Mouse (Mus musculus) olfactory bulb, adult 2 months (tissue): ENCODE measurements around the gene Gm12184. TPM values are rescaled to one million over a fixed set of nuclear protein-coding genes. Genes with fewer than 3 reads are reported as not detected.

Experiments
- H3K27ac ChIP-seq: fragments of 200-500 bp; 2 replicates; pipeline ENCODE4 v1.5.1; 2012; ENCODE audit warnings: low read depth, low read length; ENCODE audit not compliant: insufficient read depth
- H3K4me1 ChIP-seq: fragments of 200-500 bp; 2 replicates; pipeline ENCODE4 v1.6.1; 2012; ENCODE audit warnings: low read length; ENCODE audit not compliant: control insufficient read depth, insufficient read depth
- H3K4me3 ChIP-seq: fragments of 200-500 bp; 2 replicates; pipeline ENCODE4 v1.5.1; 2012; ENCODE audit warnings: mild to moderate bottlenecking, low read depth, low read length, moderate library complexity; ENCODE audit not compliant: insufficient read depth
- CTCF ChIP-seq: fragments of 200-500 bp; IDR thresholded peaks from 2 replicates; pipeline ENCODE4 v1.5.1; 2012; ENCODE audit warnings: low read depth, mild to moderate bottlenecking, low read length, moderate library complexity; ENCODE audit not compliant: insufficient read depth
- POLR2A ChIP-seq: fragments of 200-500 bp; IDR thresholded peaks from 2 replicates; pipeline ENCODE4 v1.6.1; 2012; ENCODE audit warnings: mild to moderate bottlenecking, low read depth, low read length, moderate library complexity; ENCODE audit not compliant: insufficient read depth
- WGBS: fragments of 180-500 bp; shearing (Covaris S2); methylation state at CpG from one replicate; pipeline ENCODE4 v1.1.7; 2018; 5-methylcytosine and 5-hydroxymethylcytosine counted together
- polyA plus RNA-seq: library from polyadenylated mRNA; stranded (reverse); fragments of >200 nt; gene quantifications from 2 replicates; pipeline ENCODE4 v1.2.4, GENCODE M21; 2012; ENCODE audit warnings: low replicate concordance; ENCODE audit not compliant: missing spikeins, insufficient read depth, insufficient read length

The Gm12184 gene
- polyA plus RNA-seq, 1 experiment: not detected

GRCm38 (mm10) chr11:48818346-48818745 is 8.1 kb downstream of the Gm12184 start:
- no peak for TF ChIP-seq POLR2A
- TF ChIP-seq CTCF: no peak
- no peak overlapping the region for H3K27ac ChIP-seq

GRCm38 (mm10) chr11:48817794-48818193 is 8.7 kb downstream of the Gm12184 start:
- peak overlapping the region; percentile 96 for H3K4me3 ChIP-seq
- peaks cover 10% of the 10 kb centered on the region for H3K4me1 ChIP-seq
- WGBS: 3% methylated on average over 9 of the region's 9 CpGs
- TF ChIP-seq CTCF (no peak), POLR2A (no peak)
- no peak overlapping the region; the same call in 1 of the 2 replicates for H3K27ac ChIP-seq

More at GRCm38 (mm10) chr11:48818346-48818745, 8.1 kb downstream of the Gm12184 start:
- Histone ChIP-seq H3K4me3 (no peak overlapping the region), H3K4me1 (peaks cover 10% of the 10 kb centered on the region)
- under 1% methylated on average over 16 of the region's 16 CpGs for WGBS

DNA sequence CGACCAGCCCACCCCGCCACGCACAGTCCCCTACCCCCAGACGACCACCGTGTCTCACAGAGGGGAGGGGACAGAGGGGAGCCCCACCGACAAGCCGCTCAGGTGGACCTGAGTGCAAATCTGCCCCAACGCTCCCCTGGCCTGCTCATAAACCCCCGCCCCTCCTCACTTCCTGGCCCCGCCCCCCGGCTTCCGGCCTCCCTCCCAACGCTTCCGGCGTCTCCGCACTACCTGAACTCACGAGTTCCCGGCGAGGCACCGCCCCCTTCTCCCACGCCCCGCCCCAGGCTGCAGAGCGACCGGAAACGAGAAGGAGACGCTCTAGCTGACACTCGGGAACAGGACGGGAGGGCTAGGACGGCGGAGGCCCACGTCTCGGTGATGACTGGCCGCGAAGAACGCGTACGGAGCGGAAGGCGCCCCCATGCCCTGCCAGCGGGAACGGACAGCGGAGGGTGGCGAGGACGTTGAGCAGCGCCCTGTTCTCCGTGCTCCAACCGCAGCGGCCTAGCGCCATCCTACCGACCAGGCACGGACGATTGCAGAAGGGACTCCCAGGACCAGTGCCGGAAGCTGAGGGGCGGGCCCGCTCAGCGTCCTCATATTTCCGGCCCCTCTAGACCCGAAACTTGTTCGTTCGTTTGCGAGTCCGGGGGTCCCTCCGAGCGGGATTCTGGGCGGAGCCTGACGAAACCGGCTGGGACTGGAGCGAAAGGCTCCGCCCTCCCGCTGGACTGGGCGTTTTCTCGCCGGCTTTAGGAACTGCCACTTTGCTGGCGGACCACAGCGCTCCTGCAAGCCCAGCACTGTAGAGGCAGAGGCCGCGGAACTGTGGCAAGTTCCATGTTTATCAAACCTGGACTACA is 9.4 kb downstream of the Gm12184 start, which contains the start of gene Trim41:
Gene Trim41 (minus strand): TSS at position 554 of the 866 bp plus-strand sequence.
- Histone ChIP-seq H3K4me1 (peaks cover 10% of the 10 kb centered on the region), H3K27ac (peak within 1 kb of the TSS; percentile 100), H3K4me3 (peak within 1 kb of the TSS; percentile 96)
- WGBS: under 1% methylated on average over 76 of the region's 77 CpGs
- TF ChIP-seq CTCF (no peak), POLR2A (peak; percentile 67)

GRCm38 (mm10) chr11:48816281-48816781 is 10.1 kb downstream of the Gm12184 start:
- WGBS: 1% methylated on average over 22 of the region's 23 CpGs
- peak overlapping the region; percentile 96 for H3K4me3 ChIP-seq

GRCm38 (mm10) chr11:48815851-48816250 is 10.6 kb downstream of the Gm12184 start:
- Histone ChIP-seq H3K4me1 (peaks cover 10% of the 10 kb centered on the region), H3K27ac (no peak overlapping the region), H3K4me3 (peak overlapping the region; percentile 96)
- TF ChIP-seq CTCF (no peak), POLR2A (no peak)
- WGBS: 66% methylated on average over 16 of the region's 16 CpGs

More at GRCm38 (mm10) chr11:48816281-48816781, 10.1 kb downstream of the Gm12184 start:
- TF ChIP-seq CTCF: no peak
- no peak for TF ChIP-seq POLR2A
- no peak overlapping the region for H3K27ac ChIP-seq
- peaks cover 10% of the 10 kb centered on the region for H3K4me1 ChIP-seq

DNA sequence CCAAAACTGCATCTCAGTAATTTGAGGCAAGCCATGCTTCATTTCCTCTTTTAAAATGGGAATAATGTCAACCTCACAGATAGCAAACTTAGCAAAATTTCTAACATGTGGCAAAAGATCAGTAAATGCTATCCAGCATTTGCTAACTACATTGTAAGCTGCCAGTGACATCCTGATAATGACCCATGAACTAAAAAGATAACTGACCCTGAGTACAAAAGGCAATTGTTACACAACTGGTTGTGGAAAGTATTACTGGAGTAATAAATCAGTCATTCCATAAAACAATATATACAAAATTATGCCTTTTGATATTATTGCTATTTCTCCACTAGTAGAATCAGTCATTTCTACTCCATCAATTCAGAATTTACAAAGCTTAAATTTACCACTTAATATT is 12.7 kb downstream of the Gm12184 start:
- peaks cover 10% of the 10 kb centered on the region for H3K4me1 ChIP-seq
- H3K4me3 ChIP-seq: no peak overlapping the region
- H3K27ac ChIP-seq: no peak overlapping the region
- no peak for TF ChIP-seq CTCF
- no peak for TF ChIP-seq POLR2A

GRCm38 (mm10) chr11:48810142-48810541 is 16.3 kb downstream of the Gm12184 start:
- no peak for TF ChIP-seq CTCF
- TF ChIP-seq POLR2A: no peak
- WGBS: 76% methylated on average over 2 of the region's 2 CpGs
- Histone ChIP-seq H3K27ac (no peak overlapping the region), H3K4me1 (no peaks in the 10 kb centered on the region), H3K4me3 (no peak overlapping the region)

DNA sequence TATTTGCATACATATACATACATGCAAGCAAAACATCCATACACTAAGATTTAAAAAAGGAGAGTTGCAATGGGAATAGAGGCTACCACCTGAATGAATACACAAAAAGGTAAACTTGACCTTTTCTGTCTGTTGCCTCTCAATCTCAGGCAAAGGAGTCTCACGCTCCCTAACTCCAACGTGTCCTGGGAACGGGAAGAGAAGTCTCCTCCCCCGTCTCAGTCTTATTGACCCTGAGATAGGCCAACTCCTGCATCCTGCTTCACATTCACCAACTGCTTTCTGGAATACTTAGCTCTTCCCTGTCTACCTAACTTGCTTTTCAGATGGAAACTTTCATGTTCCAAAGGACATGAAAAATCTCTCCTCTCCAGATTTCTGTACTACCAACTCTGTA is 17.0 kb downstream of the Gm12184 start:
- 64% methylated on average over 4 of the region's 4 CpGs for WGBS
- TF ChIP-seq CTCF (no peak), POLR2A (no peak)
- Histone ChIP-seq H3K4me1 (no peaks in the 10 kb centered on the region), H3K4me3 (no peak overlapping the region), H3K27ac (no peak overlapping the region)
